Mouse (Mus musculus) lung, postnatal 0 days (tissue): ENCODE data around the gene Akt2. TPM values are rescaled to one million over a fixed set of nuclear protein-coding genes. Genes with fewer than 3 reads are reported as not detected.

Source experiments
- ATAC-seq: fragments of 200-750 bp; cut with Nextera tagmentation; 2 replicates; pipeline ENCODE4 v1.8.0; 2017; ENCODE audit warnings: moderate library complexity
- DNase-seq: peaks from one replicate; pipeline ENCODE4 v3.0.0-alpha.2; 2016; ENCODE audit warnings: low spot score
- H3K27ac ChIP-seq: fragments of 300-500 bp; sonication (generic); 2 replicates; pipeline ENCODE4 v1.5.1; 2014; ENCODE audit warnings: antibody characterized with exemption, mild to moderate bottlenecking, low read length, mixed read lengths
- H3K27me3 ChIP-seq: fragments of 300-500 bp; sonication (generic); replicated peaks from 2 replicates; pipeline ENCODE4 v1.6.1; 2014; ENCODE audit warnings: low read length, mixed read lengths; ENCODE audit not compliant: insufficient read depth
- H3K36me3 ChIP-seq: fragments of 300-500 bp; sonication (generic); 2 replicates; pipeline ENCODE4 v1.6.1; 2014; ENCODE audit warnings: low read length, mixed read lengths; ENCODE audit not compliant: insufficient read depth
- H3K4me1 ChIP-seq: fragments of 300-500 bp; sonication (generic); 2 replicates; pipeline ENCODE4 v1.6.1; 2014; ENCODE audit warnings: antibody characterized with exemption, low read depth, low read length, mixed read lengths; ENCODE audit not compliant: insufficient read depth
- H3K4me2 ChIP-seq: fragments of 300-500 bp; sonication (generic); replicated peaks from 2 replicates; pipeline ENCODE4 v1.6.1; 2014; ENCODE audit warnings: low read depth, mild to moderate bottlenecking, low read length, moderate library complexity, mixed read lengths
- H3K4me3 ChIP-seq: fragments of 300-500 bp; sonication (generic); 2 replicates; pipeline ENCODE4 v1.5.1; 2014; ENCODE audit warnings: low read depth, low read length
- H3K9ac ChIP-seq: fragments of 300-500 bp; sonication (generic); replicated peaks from 2 replicates; pipeline ENCODE4 v1.6.1; 2014; ENCODE audit warnings: low read depth, mild to moderate bottlenecking
- H3K9me3 ChIP-seq: fragments of 300-500 bp; sonication (generic); 2 replicates; pipeline ENCODE4 v1.6.1; 2016; ENCODE audit warnings: low read length, mixed read lengths
- CTCF ChIP-seq: IDR thresholded peaks from 2 replicates; pipeline ENCODE4 v1.5.1; 2016; ENCODE audit warnings: antibody characterized with exemption, mild to moderate bottlenecking
- EP300 ChIP-seq: IDR thresholded peaks from 2 replicates; pipeline ENCODE4 v1.6.1; 2016; ENCODE audit warnings: antibody characterized with exemption, mild to moderate bottlenecking, control low read depth
- WGBS: fragments of 180-500 bp; shearing (Covaris S2); extraction: QIAGEN DNeasy Blood & Tissue Kit; methylation state at CpG from one replicate; pipeline ENCODE4 v1.1.7; 2014; 5-methylcytosine and 5-hydroxymethylcytosine counted together
- polyA plus RNA-seq: library from polyadenylated mRNA; unstranded; fragments of >200 nt; fragmentation: Nextera tagmentation; extraction: Ambion mirVana; gene quantifications from 2 replicates; pipeline ENCODE4 v1.2.1, GENCODE M21; 2015

Gene Akt2
- polyA plus RNA-seq, 1 experiment from 2014 or later: 64.1 TPM

DNA sequence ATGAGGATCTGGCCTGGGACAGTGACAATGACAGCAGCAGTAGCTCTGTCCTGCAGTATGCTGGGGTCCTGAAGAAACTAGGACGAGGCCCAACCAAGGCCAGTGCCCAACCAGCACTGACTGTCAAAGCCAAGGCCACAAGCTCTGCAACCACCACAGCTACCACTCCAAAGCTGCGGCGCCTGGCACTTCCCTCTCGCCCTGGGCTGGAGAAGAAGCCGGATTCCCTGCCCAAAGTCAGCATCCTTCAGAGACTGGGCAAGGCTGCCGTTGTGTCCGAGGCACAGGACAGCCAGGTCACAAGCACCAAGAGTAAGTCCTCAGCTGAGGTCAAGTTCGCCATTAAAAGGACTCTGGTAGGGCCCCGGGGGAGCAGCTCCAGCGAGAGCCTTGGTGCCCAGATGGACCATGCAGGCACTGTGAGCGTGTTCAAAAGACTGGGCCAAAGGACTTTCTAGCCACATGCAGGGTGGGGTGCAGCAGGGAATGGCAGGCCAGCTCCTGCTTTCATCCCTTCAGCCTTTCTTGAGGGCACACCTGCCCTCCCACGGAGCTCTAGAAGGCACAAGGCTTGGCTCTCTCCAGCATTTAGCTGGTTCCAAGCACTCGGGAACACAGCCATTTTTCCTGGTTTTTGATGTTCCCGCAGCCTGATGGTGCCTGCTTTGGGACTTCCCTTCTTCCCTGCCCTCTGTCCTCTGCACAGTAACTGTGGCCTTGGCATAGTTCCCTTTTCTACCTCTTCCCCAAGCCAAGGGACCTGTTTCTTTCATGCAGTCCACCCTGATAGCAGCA is 10.8 kb upstream of the Akt2 start:
- ATAC-seq (no peak), DNase-seq (no peak)
- Histone ChIP-seq H3K27ac (no peak overlapping the region), H3K4me3 (no peak overlapping the region), H3K4me1 (no peaks in the 10 kb centered on the region), H3K4me2 (no peak overlapping the region), H3K9ac (no peak overlapping the region), H3K36me3 (peaks cover 12% of the 10 kb centered on the region; the same call in 1 of the 2 replicates), H3K27me3 (no peaks in the 10 kb centered on the region), H3K9me3 (no peaks in the 10 kb centered on the region)
- WGBS: 89% methylated on average over 14 of the region's 14 CpGs
- no peak for TF ChIP-seq EP300
- no peak for TF ChIP-seq CTCF

- no peak overlapping the region for H3K9ac ChIP-seq
- ATAC-seq: no peak
- 65% methylated on average over 2 of the region's 2 CpGs for WGBS
Measured at GRCm38 (mm10) chr7:27586861-27587260, 4.5 kb upstream of the Akt2 start.

GRCm38 (mm10) chr7:27587741-27588140 is 3.6 kb upstream of the Akt2 start:
- ATAC-seq (no peak), DNase-seq (peak; percentile 58)
- no peaks in the 10 kb centered on the region for H3K9me3 ChIP-seq
- H3K27ac ChIP-seq: no peak overlapping the region
- no peak overlapping the region for H3K4me3 ChIP-seq
- peaks cover 3% of the 10 kb centered on the region; the same call in 1 of the 2 replicates for H3K4me1 ChIP-seq
- TF ChIP-seq EP300 (no peak), CTCF (peak; percentile 28)
- H3K36me3 ChIP-seq: no peaks in the 10 kb centered on the region; the same call in 1 of the 2 replicates
- H3K9ac ChIP-seq: no peak overlapping the region
- no peak overlapping the region for H3K4me2 ChIP-seq
- no peaks in the 10 kb centered on the region for H3K27me3 ChIP-seq
- WGBS: 77% methylated on average over 2 of the region's 2 CpGs

More at GRCm38 (mm10) chr7:27586861-27587260, 4.5 kb upstream of the Akt2 start:
- Histone ChIP-seq H3K27ac (no peak overlapping the region), H3K4me3 (no peak overlapping the region), H3K4me1 (no peaks in the 10 kb centered on the region), H3K9me3 (no peaks in the 10 kb centered on the region), H3K4me2 (no peak overlapping the region), H3K36me3 (no peaks in the 10 kb centered on the region; the same call in 1 of the 2 replicates), H3K27me3 (no peaks in the 10 kb centered on the region)
- TF ChIP-seq CTCF (no peak), EP300 (no peak)
- no peak for DNase-seq

- no peaks in the 10 kb centered on the region for H3K27me3 ChIP-seq
- ATAC-seq (no peak), DNase-seq (no peak)
- no peaks in the 10 kb centered on the region for H3K9me3 ChIP-seq
- peaks cover 13% of the 10 kb centered on the region; the same call in 1 of the 2 replicates for H3K4me1 ChIP-seq
- H3K9ac ChIP-seq: no peak overlapping the region
- H3K27ac ChIP-seq: no peak overlapping the region
- no peak for TF ChIP-seq EP300
- TF ChIP-seq CTCF: no peak
- 93% methylated on average over 4 of the region's 4 CpGs for WGBS
- H3K4me3 ChIP-seq: no peak overlapping the region
- H3K36me3 ChIP-seq: no peaks in the 10 kb centered on the region
- H3K4me2 ChIP-seq: no peak overlapping the region
Measured at GRCm38 (mm10) chr7:27590088-27590487, 1.3 kb upstream of the Akt2 start.

GRCm38 (mm10) chr7:27590566-27591213 is 662 bp upstream of the Akt2 start:
- H3K9me3 ChIP-seq: no peaks in the 10 kb centered on the region
- H3K4me3 ChIP-seq: peak overlapping the region; percentile 79
- peaks cover 13% of the 10 kb centered on the region; the same call in 1 of the 2 replicates for H3K4me1 ChIP-seq
- H3K4me2 ChIP-seq: peak overlapping the region; percentile 48
- H3K36me3 ChIP-seq: no peaks in the 10 kb centered on the region
- ATAC-seq (no peak), DNase-seq (no peak)
- peak; percentile 39 for TF ChIP-seq CTCF
- TF ChIP-seq EP300: no peak
- peak overlapping the region; percentile 96 for H3K27ac ChIP-seq
- H3K9ac ChIP-seq: no peak overlapping the region; the same call in 1 of the 2 replicates
- H3K27me3 ChIP-seq: no peaks in the 10 kb centered on the region
- 52% methylated on average over 4 of the region's 4 CpGs for WGBS

- WGBS: 2% methylated on average over 17 of the region's 17 CpGs
- DNase-seq (peak; percentile 77), ATAC-seq (peak; percentile 9)
Measured at GRCm38 (mm10) chr7:27592217-27592929, 1.0 kb downstream of the Akt2 start.

More at GRCm38 (mm10) chr7:27592217-27592929, 1.0 kb downstream of the Akt2 start:
- H3K9me3 ChIP-seq: no peaks in the 10 kb centered on the region
- peak overlapping the region; percentile 96 for H3K27ac ChIP-seq
- H3K4me1 ChIP-seq: peaks cover 27% of the 10 kb centered on the region; the same call in 1 of the 2 replicates
- peak overlapping the region; percentile 65 for H3K4me2 ChIP-seq
- no peaks in the 10 kb centered on the region for H3K27me3 ChIP-seq
- peak overlapping the region; percentile 79 for H3K4me3 ChIP-seq
- H3K9ac ChIP-seq: peak overlapping the region; percentile 88
- TF ChIP-seq CTCF (no peak), EP300 (no peak)
- H3K36me3 ChIP-seq: no peaks in the 10 kb centered on the region
